Mouse (Mus musculus): ENCODE measurements around the gene Stat1. TPM values are rescaled to one million over a fixed set of nuclear protein-coding genes. Genes with fewer than 3 reads are reported as not detected.

Gene Stat1
- polyA plus RNA-seq, 2 experiments: 8.9 to 14.1 TPM

DNA sequence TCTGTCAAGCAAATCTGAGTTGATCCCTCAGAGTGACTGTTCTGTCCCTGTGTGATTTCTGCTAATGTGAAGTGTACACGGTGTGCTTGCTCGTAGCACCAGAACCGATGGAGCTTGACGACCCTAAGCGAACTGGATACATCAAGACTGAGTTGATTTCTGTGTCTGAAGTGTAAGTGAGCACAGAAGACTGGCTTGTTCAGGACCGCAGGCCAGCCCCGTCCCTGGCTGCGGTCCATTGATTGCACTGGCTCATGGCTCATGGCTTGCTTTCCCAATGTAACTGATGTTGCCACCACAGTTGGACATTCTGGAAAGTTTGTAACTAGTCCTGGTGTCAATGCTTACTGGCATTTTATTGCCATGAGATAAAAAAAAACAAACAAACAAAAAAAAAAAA, 35.6 kb downstream of the Stat1 start:
- TF ChIP-seq EP300 (IDR thresholded peaks at IDR 0.05; ENCODE audit: low read depth) (no peak), CTCF (IDR thresholded peaks at IDR 0.05; ENCODE audit: low read depth) (no peak)
- H3K4me3 ChIP-seq (ENCODE audit: insufficient read depth in 1 of 2, low read depth in 2 of 2, low read length in 2 of 2): no peak overlapping the region
- no peaks in the 10 kb centered on the region for H3K9me3 ChIP-seq (ENCODE audit: control insufficient read depth, low read length)
- peaks cover 18% of the 10 kb centered on the region for H3K36me3 ChIP-seq (replicated peaks; ENCODE audit: control insufficient read depth, insufficient read depth, low read depth)
- no peaks in the 10 kb centered on the region for H3K27me3 ChIP-seq (ENCODE audit: control insufficient read depth, insufficient read depth, low read length)
- no peak overlapping the region for H3K4me2 ChIP-seq (ENCODE audit: low read depth)
- H3K27ac ChIP-seq: no peak overlapping the region
- DNase-seq (ENCODE audit: low read depth in 3 of 3, low spot score in 3 of 3) (no peak), ATAC-seq (ENCODE audit: insufficient read depth) (no peak)
- 79% methylated on average over 8 of the region's 8 CpGs for WGBS (ENCODE audit: insufficient replicate concordance)
- no peak overlapping the region for H3K9ac ChIP-seq (replicated peaks)
- H3K4me1 ChIP-seq (replicated peaks; ENCODE audit: control insufficient read depth in 2 of 2, insufficient read depth in 2 of 2, low read length in 1 of 2): peaks cover 6 to 8% of the 10 kb centered on the region in 2 experiments

DNA sequence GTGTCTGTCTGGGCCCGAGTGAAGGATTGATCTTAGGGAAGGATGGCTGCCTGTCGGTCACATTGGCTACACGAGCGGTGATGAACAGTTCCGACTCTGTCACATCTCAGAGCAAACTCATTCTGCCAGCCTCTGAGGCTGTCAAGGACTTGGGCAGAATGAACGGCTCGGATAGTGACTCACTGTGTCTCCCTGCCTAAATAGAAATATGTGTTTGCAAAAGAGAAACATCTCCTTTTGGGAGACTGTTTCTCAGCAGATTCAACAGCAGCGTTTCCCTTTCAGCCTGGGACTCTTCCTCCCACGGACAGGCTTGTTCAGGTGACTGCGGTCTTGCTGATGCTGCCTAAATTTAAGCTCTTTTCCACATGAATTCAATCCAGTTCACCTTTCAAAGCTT, 37.1 kb downstream of the Stat1 start:
- Histone ChIP-seq H3K36me3 (replicated peaks; ENCODE audit: control insufficient read depth, insufficient read depth, low read depth) (peaks cover 14% of the 10 kb centered on the region), H3K9ac (replicated peaks) (no peak overlapping the region), H3K9me3 (ENCODE audit: control insufficient read depth, low read length) (no peaks in the 10 kb centered on the region), H3K4me3 (ENCODE audit: insufficient read depth in 1 of 2, low read depth in 2 of 2, low read length in 2 of 2) (no peak overlapping the region), H3K27ac (no peak overlapping the region), H3K27me3 (ENCODE audit: control insufficient read depth, insufficient read depth, low read length) (no peaks in the 10 kb centered on the region), H3K4me1 (replicated peaks; ENCODE audit: control insufficient read depth in 2 of 2, insufficient read depth in 2 of 2, low read length in 1 of 2) (no peaks in the 10 kb centered on the region), H3K4me2 (ENCODE audit: low read depth) (no peak overlapping the region)
- no peak for DNase-seq (ENCODE audit: low read depth in 3 of 3, low spot score in 3 of 3)
- no peak for ATAC-seq (ENCODE audit: insufficient read depth)
- WGBS (ENCODE audit: insufficient replicate concordance): 85% methylated on average over 10 of the region's 10 CpGs
- TF ChIP-seq EP300 (IDR thresholded peaks at IDR 0.05; ENCODE audit: low read depth) (no peak), CTCF (IDR thresholded peaks at IDR 0.05; ENCODE audit: low read depth) (no peak)

DNA sequence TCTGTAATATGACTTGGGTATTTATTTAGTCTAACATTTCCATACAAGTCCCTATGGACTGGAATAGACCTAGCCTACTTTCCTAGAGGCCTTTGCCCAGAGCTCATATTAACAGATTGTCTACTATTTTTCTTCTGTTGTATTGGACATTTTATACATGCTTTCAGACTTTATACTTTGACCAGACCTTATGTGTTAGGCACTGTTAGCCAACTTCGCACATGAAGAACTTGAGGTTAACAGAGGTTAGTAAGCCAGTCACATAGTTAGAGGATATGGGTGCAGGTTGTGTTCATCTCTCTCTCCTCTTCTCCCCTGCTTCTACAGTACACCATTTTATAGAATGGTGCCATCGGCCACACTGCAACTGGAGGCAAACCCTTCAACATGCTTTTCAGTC, 38.8 kb downstream of the Stat1 start:
- 80% methylated on average over 2 of the region's 2 CpGs for WGBS (ENCODE audit: insufficient replicate concordance)
- H3K4me3 ChIP-seq (ENCODE audit: insufficient read depth in 1 of 2, low read depth in 2 of 2, low read length in 2 of 2): no peak overlapping the region
- no peak overlapping the region for H3K4me2 ChIP-seq (ENCODE audit: low read depth)
- H3K9me3 ChIP-seq (ENCODE audit: control insufficient read depth, low read length): no peaks in the 10 kb centered on the region
- no peak for TF ChIP-seq EP300 (IDR thresholded peaks at IDR 0.05; ENCODE audit: low read depth)
- TF ChIP-seq CTCF (IDR thresholded peaks at IDR 0.05; ENCODE audit: low read depth): no peak
- no peak overlapping the region for H3K27ac ChIP-seq
- DNase-seq (ENCODE audit: low read depth in 3 of 3, low spot score in 3 of 3) (no peak), ATAC-seq (ENCODE audit: insufficient read depth) (no peak)
- no peaks in the 10 kb centered on the region for H3K27me3 ChIP-seq (ENCODE audit: control insufficient read depth, insufficient read depth, low read length)
- no peaks in the 10 kb centered on the region for H3K4me1 ChIP-seq (replicated peaks; ENCODE audit: control insufficient read depth in 2 of 2, insufficient read depth in 2 of 2, low read length in 1 of 2)
- H3K36me3 ChIP-seq (replicated peaks; ENCODE audit: control insufficient read depth, insufficient read depth, low read depth): peaks cover 10% of the 10 kb centered on the region
- no peak overlapping the region for H3K9ac ChIP-seq (replicated peaks)

DNA sequence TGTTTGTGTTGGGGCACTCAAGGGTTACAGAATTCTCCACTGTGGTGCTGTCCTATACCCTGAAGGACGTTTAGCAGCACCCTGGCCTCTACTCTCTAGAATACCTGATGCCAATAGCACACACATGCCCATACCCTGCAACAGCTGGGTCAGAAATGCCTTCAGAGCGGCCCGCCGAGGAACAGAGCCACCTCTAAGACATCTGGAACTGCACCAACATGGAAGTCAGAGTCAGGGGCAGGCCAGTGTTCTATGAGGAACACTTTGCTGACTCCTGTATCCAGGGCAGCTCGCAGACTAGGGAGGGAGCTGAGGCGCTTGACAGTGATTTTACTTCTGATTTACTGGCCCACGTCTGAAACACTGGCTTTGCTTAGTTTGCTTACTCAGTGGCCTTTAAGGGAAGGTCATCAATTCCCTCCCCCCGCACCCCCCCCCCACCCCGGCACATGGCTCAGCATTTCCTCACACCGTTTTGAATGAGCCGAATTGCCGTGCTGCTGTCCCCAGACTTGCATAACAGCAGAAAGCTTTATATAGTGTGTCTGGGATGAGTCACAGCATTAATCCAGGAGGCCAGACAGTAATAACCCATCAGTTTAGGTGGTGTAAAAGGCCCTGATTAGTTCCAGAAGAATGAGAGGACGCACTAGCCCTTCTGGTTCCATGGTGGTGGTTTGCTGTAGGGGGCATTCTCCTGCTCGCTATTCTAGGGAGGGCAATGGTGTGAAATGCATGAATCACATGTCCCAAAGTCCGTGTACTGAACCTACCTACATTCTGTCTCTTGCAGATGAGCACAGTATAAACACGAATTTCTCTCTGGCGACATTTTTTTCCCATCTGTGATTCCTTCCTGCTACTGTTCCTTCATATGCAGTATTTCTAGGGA, 39.5 kb downstream of the Stat1 start:
- WGBS (ENCODE audit: insufficient replicate concordance): 70% methylated on average over 17 of the region's 17 CpGs
- H3K4me2 ChIP-seq (ENCODE audit: low read depth): no peak overlapping the region
- DNase-seq (ENCODE audit: low read depth in 3 of 3, low spot score in 3 of 3) (no peak), ATAC-seq (ENCODE audit: insufficient read depth) (0 out of 2 replicates have a peak, but pooled peaks have one; percentile 15)
- no peak overlapping the region for H3K27ac ChIP-seq
- no peaks in the 10 kb centered on the region for H3K27me3 ChIP-seq (ENCODE audit: control insufficient read depth, insufficient read depth, low read length)
- no peak overlapping the region for H3K9ac ChIP-seq (replicated peaks)
- H3K4me3 ChIP-seq (ENCODE audit: insufficient read depth in 1 of 2, low read depth in 2 of 2, low read length in 2 of 2): no peak overlapping the region
- peaks cover 9% of the 10 kb centered on the region for H3K36me3 ChIP-seq (replicated peaks; ENCODE audit: control insufficient read depth, insufficient read depth, low read depth)
- no peak for TF ChIP-seq EP300 (IDR thresholded peaks at IDR 0.05; ENCODE audit: low read depth)
- no peak for TF ChIP-seq CTCF (IDR thresholded peaks at IDR 0.05; ENCODE audit: low read depth)
- no peaks in the 10 kb centered on the region for H3K4me1 ChIP-seq (replicated peaks; ENCODE audit: control insufficient read depth in 2 of 2, insufficient read depth in 2 of 2, low read length in 1 of 2)
- no peaks in the 10 kb centered on the region for H3K9me3 ChIP-seq (ENCODE audit: control insufficient read depth, low read length)

DNA sequence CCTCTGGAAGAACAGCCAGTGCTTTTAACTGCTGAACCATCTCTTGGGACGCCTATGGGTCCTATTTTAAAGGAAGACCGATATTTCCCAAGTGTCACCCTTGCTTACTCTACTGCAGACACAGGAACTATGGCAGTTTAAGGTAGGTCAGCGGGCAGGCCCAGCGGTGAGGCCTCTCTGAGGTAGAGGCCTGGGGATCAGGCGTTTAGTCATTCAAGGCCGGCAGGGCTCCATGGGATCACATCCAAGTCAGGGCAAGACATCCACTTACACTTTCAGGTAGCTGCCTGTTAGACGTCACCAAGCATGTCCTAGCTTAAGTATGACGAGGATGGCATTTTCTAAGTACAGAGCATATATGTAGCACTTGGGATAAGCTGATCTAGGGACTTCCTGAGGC, 41.9 kb downstream of the Stat1 start:
- no peaks in the 10 kb centered on the region; the same call in none of the 2 replicates for H3K36me3 ChIP-seq (replicated peaks; ENCODE audit: control insufficient read depth, insufficient read depth, low read depth)
- 78% methylated on average over 8 of the region's 8 CpGs for WGBS (ENCODE audit: insufficient replicate concordance)

More for the DNA sequence above, 41.9 kb downstream of the Stat1 start:
- no peak for DNase-seq (ENCODE audit: low read depth in 3 of 3, low spot score in 3 of 3)
- no peaks in the 10 kb centered on the region for H3K4me1 ChIP-seq (replicated peaks; ENCODE audit: control insufficient read depth in 2 of 2, insufficient read depth in 2 of 2, low read length in 1 of 2)
- H3K4me2 ChIP-seq (ENCODE audit: low read depth): no peak overlapping the region
- no peak overlapping the region for H3K27ac ChIP-seq
- no peak for ATAC-seq (ENCODE audit: insufficient read depth)
- no peaks in the 10 kb centered on the region for H3K9me3 ChIP-seq (ENCODE audit: control insufficient read depth, low read length)
- TF ChIP-seq EP300 (IDR thresholded peaks at IDR 0.05; ENCODE audit: low read depth) (no peak), CTCF (IDR thresholded peaks at IDR 0.05; ENCODE audit: low read depth) (no peak)
- no peak overlapping the region for H3K4me3 ChIP-seq (ENCODE audit: insufficient read depth in 1 of 2, low read depth in 2 of 2, low read length in 2 of 2)
- H3K27me3 ChIP-seq (ENCODE audit: control insufficient read depth, insufficient read depth, low read length): no peaks in the 10 kb centered on the region
- no peak overlapping the region for H3K9ac ChIP-seq (replicated peaks)
